Mouse (Mus musculus): ENCODE measurements at regions not wholly inside any gene's neighbourhood (a gene's known extent, or its start where the extent isn't known, plus 50 kb on each side); places are given as distances from the start of the nearest gene placed in this dataset.
"Not testable (repeated sequence)": the region's sequence is repeated elsewhere in the genome, so short reads cannot be mapped to it uniquely, and the experiment has no call there.

DNA sequence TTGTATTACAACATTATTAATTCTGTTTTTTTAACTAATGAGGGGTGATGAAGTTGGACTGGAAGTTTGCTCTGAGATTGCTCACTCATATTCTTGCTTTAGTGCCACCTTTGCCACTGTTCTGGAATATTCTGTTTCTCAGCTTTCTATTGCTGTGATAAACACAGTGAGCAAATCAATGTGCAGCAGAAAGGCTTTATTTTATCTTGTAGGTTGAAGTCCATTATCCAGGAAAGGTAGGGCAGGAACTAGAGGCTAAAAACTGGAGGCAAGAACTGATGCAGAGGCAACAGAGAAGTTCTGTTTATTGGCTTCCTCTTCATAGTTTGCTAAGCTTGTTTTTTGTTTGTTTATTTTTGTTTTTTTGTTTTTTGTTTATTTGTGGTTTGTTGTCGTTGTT lies 576.4 kb downstream of the Epha7 start:
- WGBS, result 59% methylated on average over 1 of the region's 1 CpGs
- no peak overlapping the region for H3K4me3 ChIP-seq (replicated peaks; ENCODE audit: control insufficient read depth, low read depth, low read length)
- H3K4me1 ChIP-seq (ENCODE audit: control insufficient read depth, insufficient read depth, low read length), result no peaks in the 10 kb centered on the region
- no peak overlapping the region for H3K27ac ChIP-seq (ENCODE audit: control insufficient read depth, insufficient read depth, low read depth, low read length, poor library complexity)
- TF ChIP-seq POLR2A (IDR thresholded peaks at IDR 0.05; ENCODE audit: borderline replicate concordance, control insufficient read depth, low read depth, low read length), result no peak
- no peak for TF ChIP-seq CTCF (IDR thresholded peaks at IDR 0.05; ENCODE audit: control insufficient read depth, insufficient read depth, low read length)

DNA sequence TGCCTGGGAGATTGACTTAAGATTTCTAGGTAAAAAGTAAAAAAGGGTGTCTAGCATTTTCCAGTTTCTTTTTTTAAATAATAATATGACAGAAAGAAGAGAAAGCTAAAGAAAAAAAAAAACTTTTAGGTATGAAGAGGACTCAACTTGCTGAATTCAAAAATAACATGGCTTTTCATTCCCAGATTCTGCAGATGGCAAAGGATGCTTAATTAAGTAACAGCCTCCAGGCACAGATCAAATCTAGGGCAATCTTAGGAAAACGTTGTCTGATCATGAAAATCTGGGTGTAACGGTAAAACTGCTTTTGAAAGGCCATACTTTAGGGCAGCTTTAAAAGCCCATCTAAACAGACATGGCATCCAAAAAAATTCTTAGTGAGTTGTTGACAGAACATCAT lies 577.4 kb downstream of the Epha7 start:
- Histone ChIP-seq H3K27ac (ENCODE audit: control insufficient read depth, insufficient read depth, low read depth, low read length, poor library complexity) (no peak overlapping the region), H3K4me1 (ENCODE audit: control insufficient read depth, insufficient read depth, low read length) (no peaks in the 10 kb centered on the region), H3K4me3 (replicated peaks; ENCODE audit: control insufficient read depth, low read depth, low read length) (no peak overlapping the region)
- TF ChIP-seq POLR2A (IDR thresholded peaks at IDR 0.05; ENCODE audit: borderline replicate concordance, control insufficient read depth, low read depth, low read length) (no peak), CTCF (IDR thresholded peaks at IDR 0.05; ENCODE audit: control insufficient read depth, insufficient read depth, low read length) (no peak)
- WGBS, result 71% methylated on average over 2 of the region's 2 CpGs

DNA sequence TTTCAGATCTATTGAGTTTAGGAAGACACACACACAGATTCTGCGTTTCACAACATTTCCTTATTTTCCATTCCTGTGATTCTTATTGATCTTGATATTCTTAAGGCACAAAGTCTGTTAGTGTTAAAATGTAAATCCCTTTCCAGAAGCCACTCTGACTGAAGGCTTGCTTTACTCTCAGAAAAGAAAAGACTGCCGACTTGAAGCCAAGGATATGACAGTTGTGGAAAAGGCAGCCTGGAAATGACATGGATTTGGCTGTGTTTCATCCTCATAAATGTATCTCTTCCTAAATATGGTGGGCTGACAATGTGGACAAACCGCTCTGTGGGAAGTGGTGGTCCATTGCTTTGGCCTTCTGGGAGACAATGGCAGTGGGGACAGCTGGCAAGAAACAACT lies 589.2 kb downstream of the Epha7 start:
- Histone ChIP-seq H3K4me3 (replicated peaks; ENCODE audit: control insufficient read depth, low read depth, low read length) (no peak overlapping the region), H3K27ac (ENCODE audit: control insufficient read depth, insufficient read depth, low read depth, low read length, poor library complexity) (no peak overlapping the region), H3K4me1 (ENCODE audit: control insufficient read depth, insufficient read depth, low read length) (no peaks in the 10 kb centered on the region)
- TF ChIP-seq CTCF (IDR thresholded peaks at IDR 0.05; ENCODE audit: control insufficient read depth, insufficient read depth, low read length), result no peak
- TF ChIP-seq POLR2A (IDR thresholded peaks at IDR 0.05; ENCODE audit: borderline replicate concordance, control insufficient read depth, low read depth, low read length), result no peak
- WGBS, result 79% methylated on average over 3 of the region's 3 CpGs

DNA sequence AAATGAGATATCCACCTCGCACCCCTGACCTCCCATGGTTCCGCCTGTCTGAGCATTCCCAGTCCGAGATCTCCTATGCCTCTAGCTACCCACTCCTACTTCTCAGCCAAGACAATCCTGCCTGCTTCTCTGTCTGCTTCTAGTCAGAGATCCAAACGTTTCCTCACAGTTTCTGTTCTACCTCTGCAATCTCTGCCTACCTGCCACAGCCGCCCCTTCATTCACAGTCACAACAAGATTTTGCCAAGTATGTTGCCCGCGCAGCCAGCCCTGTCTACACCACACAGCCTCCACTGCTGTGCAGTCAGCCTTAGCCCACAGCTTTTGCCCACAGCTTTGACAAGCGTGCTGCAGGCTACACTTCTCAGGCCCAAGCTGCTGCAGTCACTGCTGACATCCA lies 601.7 kb downstream of the Epha7 start:
- no peak overlapping the region for H3K27ac ChIP-seq (ENCODE audit: control insufficient read depth, insufficient read depth, low read depth, low read length, poor library complexity)
- TF ChIP-seq POLR2A (IDR thresholded peaks at IDR 0.05; ENCODE audit: borderline replicate concordance, control insufficient read depth, low read depth, low read length) (no peak), CTCF (IDR thresholded peaks at IDR 0.05; ENCODE audit: control insufficient read depth, insufficient read depth, low read length) (no peak)
- H3K4me1 ChIP-seq (ENCODE audit: control insufficient read depth, insufficient read depth, low read length), result no peaks in the 10 kb centered on the region
- no peak overlapping the region for H3K4me3 ChIP-seq (replicated peaks; ENCODE audit: control insufficient read depth, low read depth, low read length)
- WGBS, result 86% methylated on average over 8 of the region's 8 CpGs

DNA sequence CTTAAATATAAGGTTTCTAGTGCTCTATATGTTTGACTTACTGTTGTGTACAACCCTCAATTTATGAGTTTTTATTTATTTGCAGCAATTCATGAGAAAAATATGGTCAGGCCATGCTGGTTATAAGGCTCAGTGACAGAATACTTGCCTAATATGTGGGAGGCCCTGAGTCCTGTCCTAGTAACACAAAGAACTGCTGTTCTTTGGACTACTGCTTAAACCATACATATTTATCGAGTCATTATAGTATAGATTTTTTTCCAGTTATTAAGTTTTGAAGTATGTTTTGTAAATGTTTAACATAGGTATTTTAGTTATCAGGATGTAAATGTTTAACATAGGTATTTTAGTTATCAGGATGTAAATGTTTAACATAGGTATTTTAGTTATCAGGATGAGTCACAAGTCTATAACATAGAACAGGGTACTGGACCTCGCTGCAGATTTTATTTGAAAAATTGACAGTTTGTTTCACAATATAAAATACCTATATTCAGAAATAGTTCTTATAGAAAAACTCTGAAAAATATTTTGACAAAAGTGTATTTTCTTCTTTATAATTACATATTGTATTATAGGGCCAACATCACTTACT lies 607.4 kb downstream of the Epha7 start:
- TF ChIP-seq POLR2A (IDR thresholded peaks at IDR 0.05; ENCODE audit: borderline replicate concordance, control insufficient read depth, low read depth, low read length), result no peak
- TF ChIP-seq CTCF (IDR thresholded peaks at IDR 0.05; ENCODE audit: control insufficient read depth, insufficient read depth, low read length), result no peak
- WGBS, result 75% methylated on average over 2 of the region's 2 CpGs
- no peak overlapping the region for H3K4me3 ChIP-seq (replicated peaks; ENCODE audit: control insufficient read depth, low read depth, low read length)
- no peak overlapping the region for H3K27ac ChIP-seq (ENCODE audit: control insufficient read depth, insufficient read depth, low read depth, low read length, poor library complexity)
- no peaks in the 10 kb centered on the region for H3K4me1 ChIP-seq (ENCODE audit: control insufficient read depth, insufficient read depth, low read length)

DNA sequence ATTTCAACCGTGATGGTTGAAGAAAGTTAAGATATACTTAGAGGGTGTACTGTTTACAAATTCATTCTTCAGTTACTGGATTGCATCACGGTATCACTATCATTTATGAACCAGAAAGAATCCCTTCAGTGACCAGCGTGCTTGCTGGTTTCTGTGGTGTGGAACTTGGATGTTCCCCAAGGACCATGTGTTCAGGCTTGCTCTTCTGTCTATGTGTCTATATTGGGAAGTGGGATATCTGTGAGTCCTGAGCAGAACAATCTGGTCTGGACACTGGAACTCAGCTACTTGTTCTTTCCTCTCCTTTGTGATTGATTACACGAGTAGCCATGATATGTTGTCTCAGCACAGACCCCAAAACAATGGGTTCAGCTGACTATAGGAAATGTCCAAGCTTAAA lies 618.6 kb downstream of the Epha7 start:
- not testable (repeated sequence) for H3K27ac ChIP-seq (ENCODE audit: control insufficient read depth, insufficient read depth, low read depth, low read length, poor library complexity); H3K4me1 ChIP-seq (ENCODE audit: control insufficient read depth, insufficient read depth, low read length); H3K4me3 ChIP-seq (replicated peaks; ENCODE audit: control insufficient read depth, low read depth, low read length)
- WGBS, result 68% methylated on average over 4 of the region's 4 CpGs

DNA sequence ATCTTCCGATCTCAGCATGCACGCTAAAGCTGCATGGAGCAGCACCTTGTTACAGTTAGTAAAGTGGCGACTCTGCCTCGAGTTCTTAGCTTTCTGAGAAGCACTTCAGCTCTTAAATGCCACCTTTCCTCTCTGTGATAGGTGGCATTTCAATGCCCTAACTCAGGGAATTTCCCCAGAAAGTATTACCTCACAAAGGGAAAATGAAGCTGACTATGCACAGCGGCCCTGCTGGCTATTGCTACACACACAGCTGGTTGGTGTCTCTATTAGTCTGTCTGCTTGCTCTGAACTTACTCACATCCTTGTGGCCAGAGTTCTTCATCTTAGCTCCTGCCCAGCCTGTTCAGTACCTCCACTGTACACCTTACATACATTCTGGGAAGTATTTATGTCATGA lies 650.4 kb downstream of the Epha7 start:
- WGBS, result 70% methylated on average over 5 of the region's 5 CpGs
- H3K4me3 ChIP-seq (replicated peaks; ENCODE audit: control insufficient read depth, low read depth, low read length), result no peak overlapping the region
- H3K4me1 ChIP-seq (ENCODE audit: control insufficient read depth, insufficient read depth, low read length), result no peaks in the 10 kb centered on the region
- H3K27ac ChIP-seq (ENCODE audit: control insufficient read depth, insufficient read depth, low read depth, low read length, poor library complexity), result no peak overlapping the region
- TF ChIP-seq CTCF (IDR thresholded peaks at IDR 0.05; ENCODE audit: control insufficient read depth, insufficient read depth, low read length), result no peak
- no peak for TF ChIP-seq POLR2A (IDR thresholded peaks at IDR 0.05; ENCODE audit: borderline replicate concordance, control insufficient read depth, low read depth, low read length)

DNA sequence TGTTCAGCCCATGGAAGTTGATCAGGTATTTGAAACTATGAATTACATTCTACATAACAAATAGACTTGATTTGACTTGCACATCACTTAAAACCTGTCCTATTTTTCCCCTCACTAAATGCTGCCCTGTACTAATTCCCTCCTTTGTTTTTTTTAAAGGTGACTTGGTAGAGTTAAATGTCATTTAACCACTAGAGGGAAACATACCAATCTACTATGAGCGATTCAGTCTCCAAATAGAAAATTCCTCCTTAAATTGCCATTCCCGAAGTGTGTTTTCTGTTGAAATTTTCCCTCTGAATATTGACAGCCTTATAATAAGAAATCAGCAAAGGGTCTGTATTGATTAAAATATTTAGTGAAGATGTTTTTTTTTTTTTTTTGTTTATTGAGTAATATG lies 653.4 kb downstream of the Epha7 start:
- Histone ChIP-seq H3K4me1 (ENCODE audit: control insufficient read depth, insufficient read depth, low read length) (no peaks in the 10 kb centered on the region), H3K27ac (ENCODE audit: control insufficient read depth, insufficient read depth, low read depth, low read length, poor library complexity) (no peak overlapping the region), H3K4me3 (replicated peaks; ENCODE audit: control insufficient read depth, low read depth, low read length) (no peak overlapping the region)
- 64% methylated on average over 2 of the region's 2 CpGs for WGBS
- TF ChIP-seq POLR2A (IDR thresholded peaks at IDR 0.05; ENCODE audit: borderline replicate concordance, control insufficient read depth, low read depth, low read length) (no peak), CTCF (IDR thresholded peaks at IDR 0.05; ENCODE audit: control insufficient read depth, insufficient read depth, low read length) (no peak)

DNA sequence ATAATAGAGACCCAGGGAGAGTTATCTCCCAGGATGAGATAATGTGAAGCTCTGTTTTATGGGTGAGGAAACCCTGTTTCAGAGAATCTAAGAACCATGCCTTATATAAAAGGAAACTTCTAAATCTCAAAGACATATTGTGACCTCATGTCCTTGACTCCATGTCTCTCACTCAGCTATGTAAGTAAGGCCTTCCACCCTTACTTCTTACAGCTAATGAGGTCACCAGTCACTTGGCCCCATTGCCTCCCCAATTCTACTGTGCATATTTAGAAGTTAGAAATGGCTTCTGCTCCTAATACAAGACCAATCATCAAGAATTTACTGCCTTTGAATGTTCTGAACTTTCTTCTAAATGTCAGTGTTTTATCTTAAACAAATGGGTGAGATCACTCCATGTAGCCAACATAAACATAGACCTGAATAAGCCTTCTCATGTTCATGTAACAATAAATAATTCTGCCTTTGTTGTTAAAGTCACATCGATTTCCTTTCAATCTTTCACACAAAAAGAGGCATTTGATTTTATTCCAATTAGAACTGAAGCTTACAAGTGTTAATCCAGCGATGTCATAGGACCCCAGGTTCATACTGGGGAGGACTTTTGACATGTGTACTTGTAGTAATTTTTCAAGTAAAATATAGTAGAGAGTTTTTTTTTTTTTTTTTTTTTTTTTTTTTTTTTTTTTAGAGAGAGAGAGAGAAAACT lies 667.6 kb downstream of the Epha7 start:
- Histone ChIP-seq H3K27ac (ENCODE audit: control insufficient read depth, insufficient read depth, low read depth, low read length, poor library complexity) (no peak overlapping the region), H3K4me1 (ENCODE audit: control insufficient read depth, insufficient read depth, low read length) (no peaks in the 10 kb centered on the region), H3K4me3 (replicated peaks; ENCODE audit: control insufficient read depth, low read depth, low read length) (no peak overlapping the region)
- no peak for TF ChIP-seq CTCF (IDR thresholded peaks at IDR 0.05; ENCODE audit: control insufficient read depth, insufficient read depth, low read length)
- WGBS, result 56% methylated on average over 2 of the region's 2 CpGs

All from bone marrow, adult 2 months (tissue).